Mouse (Mus musculus) intestine, postnatal 0 days (tissue): ENCODE measurements around the gene Snx29. TPM values are rescaled to one million over a fixed set of nuclear protein-coding genes. Genes with fewer than 3 reads are reported as not detected.

Source experiments
- ATAC-seq: fragments of 200-750 bp; cut with Nextera tagmentation; 2 replicates; pipeline ENCODE4 v1.8.0; 2017; ENCODE audit warnings: mild to moderate bottlenecking, moderate TSS enrichment, moderate library complexity
- H3K27ac ChIP-seq: fragments of 300-500 bp; sonication (generic); 2 replicates; pipeline ENCODE4 v1.5.1; 2014; ENCODE audit warnings: mild to moderate bottlenecking, low read depth, low read length, moderate library complexity
- H3K27me3 ChIP-seq: fragments of 300-500 bp; sonication (generic); replicated peaks from 2 replicates; pipeline ENCODE4 v1.6.1; 2014; ENCODE audit warnings: low read length, mixed read lengths; ENCODE audit not compliant: control insufficient read depth, insufficient read depth
- H3K36me3 ChIP-seq: fragments of 300-500 bp; sonication (generic); 2 replicates; pipeline ENCODE4 v1.6.1; 2014; ENCODE audit warnings: mild to moderate bottlenecking, moderate library complexity; ENCODE audit not compliant: control insufficient read depth, insufficient read depth
- H3K4me1 ChIP-seq: fragments of 300-500 bp; sonication (generic); replicated peaks from 2 replicates; pipeline ENCODE4 v1.6.1; 2014; ENCODE audit warnings: antibody characterized with exemption, low read length, mixed read lengths; ENCODE audit not compliant: control insufficient read depth, insufficient read depth
- H3K4me2 ChIP-seq: fragments of 300-500 bp; sonication (generic); replicated peaks from 2 replicates; pipeline ENCODE4 v1.6.1; 2014; ENCODE audit warnings: low read depth, mild to moderate bottlenecking, moderate library complexity
- H3K4me3 ChIP-seq: fragments of 300-500 bp; sonication (generic); 2 replicates; pipeline ENCODE4 v1.5.1; 2014; ENCODE audit warnings: low read depth, low read length
- H3K9ac ChIP-seq: fragments of 300-500 bp; sonication (generic); 2 replicates; pipeline ENCODE4 v1.6.1; 2014; ENCODE audit warnings: mild to moderate bottlenecking, low read depth, low read length
- H3K9me3 ChIP-seq: fragments of 300-500 bp; sonication (generic); 2 replicates; pipeline ENCODE4 v1.6.1; 2016; ENCODE audit warnings: mixed run types; ENCODE audit not compliant: control insufficient read depth
- CTCF ChIP-seq: sonication (generic); IDR thresholded peaks from 2 replicates; pipeline ENCODE4 v1.5.1; 2016; ENCODE audit warnings: low read depth, mild to moderate bottlenecking, control low read depth, antibody characterized with exemption, moderate library complexity
- WGBS: fragments of 180-500 bp; shearing (Covaris S2); extraction: QIAGEN DNeasy Blood & Tissue Kit; methylation state at CpG from one replicate; pipeline ENCODE4 v1.1.7; 2014; 5-methylcytosine and 5-hydroxymethylcytosine counted together
- polyA plus RNA-seq: library from polyadenylated mRNA; unstranded; fragments of >200 nt; fragmentation: Nextera tagmentation; extraction: Ambion mirVana; gene quantifications from 2 replicates; pipeline ENCODE4 v1.2.1, GENCODE M21; 2015

Snx29 gene
- polyA plus RNA-seq, 1 experiment from 2014 or later, result 1.9 TPM

GRCm38 (mm10) chr16:11477591-11477990 is 154.9 kb downstream of the Snx29 start:
- no peak overlapping the region for H3K4me3 ChIP-seq
- no peaks in the 10 kb centered on the region; the same call in 1 of the 2 replicates for H3K4me1 ChIP-seq
- no peaks in the 10 kb centered on the region for H3K36me3 ChIP-seq
- H3K27me3 ChIP-seq, result no peaks in the 10 kb centered on the region
- WGBS, result 82% methylated on average over 5 of the region's 5 CpGs
- H3K27ac ChIP-seq, result no peak overlapping the region
- ATAC-seq, result no peak
- no peaks in the 10 kb centered on the region for H3K9me3 ChIP-seq
- H3K9ac ChIP-seq, result no peak overlapping the region
- TF ChIP-seq CTCF, result no peak
- no peak overlapping the region for H3K4me2 ChIP-seq

DNA sequence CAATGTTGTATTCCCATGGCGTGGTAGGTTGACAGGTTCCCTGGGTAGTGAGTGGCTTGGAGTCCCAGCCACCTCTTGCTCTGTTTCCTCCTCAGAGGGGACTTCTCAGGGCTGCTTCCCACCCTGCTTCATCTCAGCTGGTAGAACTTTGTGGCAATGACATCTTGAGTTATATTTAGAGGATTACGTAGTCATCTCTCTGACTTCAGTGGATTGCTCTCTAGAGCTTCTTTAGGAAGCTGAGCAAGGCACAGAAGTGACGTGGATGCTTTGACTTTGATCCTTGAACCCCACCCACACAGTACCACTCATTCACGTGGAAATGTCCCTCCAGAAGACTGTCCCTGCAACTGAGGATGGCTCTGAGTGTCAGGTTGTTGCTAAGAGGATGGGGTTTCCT is 156.9 kb downstream of the Snx29 start:
- no peak for TF ChIP-seq CTCF
- H3K4me3 ChIP-seq, result no peak overlapping the region
- 78% methylated on average over 4 of the region's 4 CpGs for WGBS

DNA sequence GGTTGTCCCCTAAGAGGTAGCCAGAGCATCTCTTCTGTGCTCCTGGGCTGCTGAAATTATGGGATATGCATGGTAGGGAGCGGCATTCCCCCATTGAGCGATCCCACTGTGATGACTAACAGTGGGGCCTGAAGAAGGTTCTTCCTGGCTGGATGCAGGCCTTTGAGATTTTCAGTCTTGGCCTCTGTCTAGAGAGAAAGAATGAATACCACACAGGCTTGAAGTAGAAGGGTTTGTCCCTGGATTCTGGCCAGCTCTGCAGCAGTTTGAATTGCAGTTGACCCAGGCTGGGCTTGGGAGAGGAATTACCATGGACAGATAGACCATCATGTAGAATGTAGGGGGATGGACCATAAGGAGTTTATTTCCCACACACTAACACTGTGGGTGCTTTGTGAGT is 159.5 kb downstream of the Snx29 start:
- H3K27me3 ChIP-seq, result no peaks in the 10 kb centered on the region
- TF ChIP-seq CTCF, result no peak
- WGBS, result 74% methylated on average over 2 of the region's 2 CpGs
- no peak for ATAC-seq
- H3K9ac ChIP-seq, result no peak overlapping the region
- no peaks in the 10 kb centered on the region for H3K9me3 ChIP-seq
- no peak overlapping the region for H3K4me3 ChIP-seq
- no peak overlapping the region for H3K4me2 ChIP-seq
- no peak overlapping the region for H3K27ac ChIP-seq
- H3K36me3 ChIP-seq, result no peaks in the 10 kb centered on the region
- H3K4me1 ChIP-seq, result no peaks in the 10 kb centered on the region

More for the DNA sequence above, 156.9 kb downstream of the Snx29 start:
- Histone ChIP-seq H3K9ac (no peak overlapping the region), H3K9me3 (no peaks in the 10 kb centered on the region), H3K27ac (no peak overlapping the region), H3K36me3 (no peaks in the 10 kb centered on the region), H3K27me3 (no peaks in the 10 kb centered on the region), H3K4me2 (no peak overlapping the region), H3K4me1 (no peaks in the 10 kb centered on the region; the same call in 1 of the 2 replicates)
- no peak for ATAC-seq

GRCm38 (mm10) chr16:11494895-11495294 is 172.2 kb downstream of the Snx29 start:
- Histone ChIP-seq H3K9me3 (no peaks in the 10 kb centered on the region), H3K4me2 (no peak overlapping the region), H3K9ac (no peak overlapping the region), H3K27ac (no peak overlapping the region), H3K27me3 (no peaks in the 10 kb centered on the region), H3K36me3 (no peaks in the 10 kb centered on the region), H3K4me1 (no peaks in the 10 kb centered on the region; the same call in 1 of the 2 replicates), H3K4me3 (no peak overlapping the region)
- ATAC-seq, result peak; percentile 45; the same call in 1 of the 2 replicates
- 48% methylated on average over 7 of the region's 7 CpGs for WGBS
- TF ChIP-seq CTCF, result no peak

- no peaks in the 10 kb centered on the region for H3K27me3 ChIP-seq
- no peaks in the 10 kb centered on the region for H3K36me3 ChIP-seq
- WGBS, result 77% methylated on average over 10 of the region's 10 CpGs
- H3K9me3 ChIP-seq, result no peaks in the 10 kb centered on the region
- no peak for ATAC-seq
- H3K4me1 ChIP-seq, result no peaks in the 10 kb centered on the region; the same call in 1 of the 2 replicates
- no peak for TF ChIP-seq CTCF
- H3K4me2 ChIP-seq, result no peak overlapping the region
- no peak overlapping the region for H3K9ac ChIP-seq
- H3K4me3 ChIP-seq, result no peak overlapping the region
- H3K27ac ChIP-seq, result no peak overlapping the region
These were observed 173.4 kb downstream of the Snx29 start for GRCm38 (mm10) chr16:11495923-11496616.

DNA sequence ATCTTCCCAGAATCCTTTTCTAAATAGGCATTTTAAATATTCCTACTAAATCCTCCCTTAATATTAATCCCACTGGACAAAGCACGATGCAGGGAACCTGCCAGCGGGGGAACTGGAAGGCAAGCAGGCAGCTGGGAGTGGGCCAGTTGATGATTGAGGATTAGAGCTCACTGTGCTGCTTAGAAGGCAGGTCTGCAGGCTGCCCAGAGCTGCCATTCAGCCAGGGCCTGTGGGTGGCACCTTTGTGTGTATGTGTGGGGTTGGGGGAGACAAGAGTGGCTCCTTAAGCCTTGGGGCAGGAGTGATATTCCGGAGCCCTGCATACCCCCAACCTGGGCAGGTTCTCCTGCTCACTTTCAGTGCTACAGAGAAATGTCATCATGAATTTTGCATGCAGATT is 174.0 kb downstream of the Snx29 start:
- no peaks in the 10 kb centered on the region; the same call in 1 of the 2 replicates for H3K4me1 ChIP-seq
- no peaks in the 10 kb centered on the region for H3K9me3 ChIP-seq
- H3K4me2 ChIP-seq, result no peak overlapping the region
- no peak for TF ChIP-seq CTCF
- H3K9ac ChIP-seq, result no peak overlapping the region
- no peaks in the 10 kb centered on the region for H3K27me3 ChIP-seq
- no peak overlapping the region for H3K27ac ChIP-seq
- H3K36me3 ChIP-seq, result no peaks in the 10 kb centered on the region
- H3K4me3 ChIP-seq, result no peak overlapping the region
- ATAC-seq, result no peak
- 93% methylated on average over 3 of the region's 3 CpGs for WGBS
